Mouse (Mus musculus): ENCODE results near the gene Pdzrn3. TPM values are rescaled to one million over a fixed set of nuclear protein-coding genes. Genes with fewer than 3 reads are reported as not detected.

The Pdzrn3 gene
- polyA plus RNA-seq, 1 experiment from 2014 or later: 5.5 TPM

GRCm38 (mm10) chr6:101329499-101329898 is 48.2 kb downstream of the Pdzrn3 start:
- H3K4me1 ChIP-seq (replicated peaks; ENCODE audit: control insufficient read depth, insufficient read depth, low read length): peaks cover 5% of the 10 kb centered on the region; the same call in 1 of the 2 replicates
- no peaks in the 10 kb centered on the region for H3K9me3 ChIP-seq (ENCODE audit: control insufficient read depth)
- H3K9ac ChIP-seq (ENCODE audit: low read depth, low read length): no peak overlapping the region
- no peaks in the 10 kb centered on the region for H3K27me3 ChIP-seq (replicated peaks; ENCODE audit: control insufficient read depth, insufficient read depth, low read length)
- H3K4me2 ChIP-seq (replicated peaks; ENCODE audit: low read depth): no peak overlapping the region
- 31% methylated on average over 6 of the region's 6 CpGs for WGBS
- no peaks in the 10 kb centered on the region for H3K36me3 ChIP-seq (ENCODE audit: control insufficient read depth, insufficient read depth)
- H3K4me3 ChIP-seq (ENCODE audit: low read depth, low read length): no peak overlapping the region
- ATAC-seq: no peak
- no peak for TF ChIP-seq CTCF (IDR thresholded peaks at IDR 0.05; ENCODE audit: low read depth)
- H3K27ac ChIP-seq (ENCODE audit: low read depth, low read length): no peak overlapping the region

GRCm38 (mm10) chr6:101328514-101328913 is 49.2 kb downstream of the Pdzrn3 start:
- TF ChIP-seq CTCF (IDR thresholded peaks at IDR 0.05; ENCODE audit: low read depth): no peak
- H3K4me2 ChIP-seq (replicated peaks; ENCODE audit: low read depth): no peak overlapping the region
- WGBS: 42% methylated on average over 6 of the region's 6 CpGs
- no peak overlapping the region for H3K4me3 ChIP-seq (ENCODE audit: low read depth, low read length)
- H3K36me3 ChIP-seq (ENCODE audit: control insufficient read depth, insufficient read depth): no peaks in the 10 kb centered on the region
- no peak overlapping the region for H3K27ac ChIP-seq (ENCODE audit: low read depth, low read length)
- H3K9me3 ChIP-seq (ENCODE audit: control insufficient read depth): no peaks in the 10 kb centered on the region
- H3K27me3 ChIP-seq (replicated peaks; ENCODE audit: control insufficient read depth, insufficient read depth, low read length): no peaks in the 10 kb centered on the region
- peaks cover 5% of the 10 kb centered on the region; the same call in 1 of the 2 replicates for H3K4me1 ChIP-seq (replicated peaks; ENCODE audit: control insufficient read depth, insufficient read depth, low read length)
- H3K9ac ChIP-seq (ENCODE audit: low read depth, low read length): no peak overlapping the region
- no peak for ATAC-seq

- H3K36me3 ChIP-seq (ENCODE audit: control insufficient read depth, insufficient read depth): no peaks in the 10 kb centered on the region
- H3K9ac ChIP-seq (ENCODE audit: low read depth, low read length): no peak overlapping the region
- H3K4me3 ChIP-seq (ENCODE audit: low read depth, low read length): no peak overlapping the region
- ATAC-seq: no peak
- no peak overlapping the region for H3K27ac ChIP-seq (ENCODE audit: low read depth, low read length)
- no peak for TF ChIP-seq CTCF (IDR thresholded peaks at IDR 0.05; ENCODE audit: low read depth)
- H3K9me3 ChIP-seq (ENCODE audit: control insufficient read depth): no peaks in the 10 kb centered on the region
- H3K27me3 ChIP-seq (replicated peaks; ENCODE audit: control insufficient read depth, insufficient read depth, low read length): no peaks in the 10 kb centered on the region
- 79% methylated on average over 5 of the region's 5 CpGs for WGBS
- no peak overlapping the region for H3K4me2 ChIP-seq (replicated peaks; ENCODE audit: low read depth)
- peaks cover 5% of the 10 kb centered on the region; the same call in 1 of the 2 replicates for H3K4me1 ChIP-seq (replicated peaks; ENCODE audit: control insufficient read depth, insufficient read depth, low read length)
These were observed 50.0 kb downstream of the Pdzrn3 start for GRCm38 (mm10) chr6:101327741-101328140.

GRCm38 (mm10) chr6:101327196-101327595 is 50.5 kb downstream of the Pdzrn3 start:
- Histone ChIP-seq H3K36me3 (ENCODE audit: control insufficient read depth, insufficient read depth) (no peaks in the 10 kb centered on the region), H3K27me3 (replicated peaks; ENCODE audit: control insufficient read depth, insufficient read depth, low read length) (no peaks in the 10 kb centered on the region), H3K9ac (ENCODE audit: low read depth, low read length) (no peak overlapping the region), H3K4me2 (replicated peaks; ENCODE audit: low read depth) (no peak overlapping the region), H3K27ac (ENCODE audit: low read depth, low read length) (no peak overlapping the region), H3K4me1 (replicated peaks; ENCODE audit: control insufficient read depth, insufficient read depth, low read length) (peaks cover 5% of the 10 kb centered on the region; the same call in 1 of the 2 replicates), H3K4me3 (ENCODE audit: low read depth, low read length) (no peak overlapping the region), H3K9me3 (ENCODE audit: control insufficient read depth) (no peaks in the 10 kb centered on the region)
- ATAC-seq: no peak
- 88% methylated on average over 3 of the region's 3 CpGs for WGBS
- no peak for TF ChIP-seq CTCF (IDR thresholded peaks at IDR 0.05; ENCODE audit: low read depth)

- no peak for TF ChIP-seq CTCF (IDR thresholded peaks at IDR 0.05; ENCODE audit: low read depth)
- Histone ChIP-seq H3K27me3 (replicated peaks; ENCODE audit: control insufficient read depth, insufficient read depth, low read length) (no peaks in the 10 kb centered on the region), H3K9ac (ENCODE audit: low read depth, low read length) (no peak overlapping the region), H3K27ac (ENCODE audit: low read depth, low read length) (no peak overlapping the region), H3K9me3 (ENCODE audit: control insufficient read depth) (no peaks in the 10 kb centered on the region), H3K36me3 (ENCODE audit: control insufficient read depth, insufficient read depth) (no peaks in the 10 kb centered on the region), H3K4me1 (replicated peaks; ENCODE audit: control insufficient read depth, insufficient read depth, low read length) (peaks cover 5% of the 10 kb centered on the region; the same call in 1 of the 2 replicates), H3K4me3 (ENCODE audit: low read depth, low read length) (no peak overlapping the region), H3K4me2 (replicated peaks; ENCODE audit: low read depth) (no peak overlapping the region)
- ATAC-seq: peak; percentile 63
- WGBS: 45% methylated on average over 3 of the region's 3 CpGs
These were observed 51.7 kb downstream of the Pdzrn3 start for GRCm38 (mm10) chr6:101325842-101326639.

- no peak for ATAC-seq
- Histone ChIP-seq H3K27ac (ENCODE audit: low read depth, low read length) (no peak overlapping the region), H3K27me3 (replicated peaks; ENCODE audit: control insufficient read depth, insufficient read depth, low read length) (no peaks in the 10 kb centered on the region), H3K9me3 (ENCODE audit: control insufficient read depth) (no peaks in the 10 kb centered on the region), H3K4me1 (replicated peaks; ENCODE audit: control insufficient read depth, insufficient read depth, low read length) (no peaks in the 10 kb centered on the region), H3K9ac (ENCODE audit: low read depth, low read length) (no peak overlapping the region), H3K36me3 (ENCODE audit: control insufficient read depth, insufficient read depth) (no peaks in the 10 kb centered on the region), H3K4me3 (ENCODE audit: low read depth, low read length) (no peak overlapping the region), H3K4me2 (replicated peaks; ENCODE audit: low read depth) (no peak overlapping the region)
- 92% methylated on average over 3 of the region's 3 CpGs for WGBS
- no peak for TF ChIP-seq CTCF (IDR thresholded peaks at IDR 0.05; ENCODE audit: low read depth)
These were observed 55.1 kb downstream of the Pdzrn3 start for GRCm38 (mm10) chr6:101322580-101322979.
